Mouse (Mus musculus): ENCODE data around the gene Olfr328. TPM values are rescaled to one million over a fixed set of nuclear protein-coding genes. Genes with fewer than 3 reads are reported as not detected.
"Not testable (repeated sequence)": the region's sequence is repeated elsewhere in the genome, so short reads cannot be mapped to it uniquely, and the experiment has no call there.

The Olfr328 gene
- polyA plus RNA-seq, 1 experiment from 2014 or later = not detected

DNA sequence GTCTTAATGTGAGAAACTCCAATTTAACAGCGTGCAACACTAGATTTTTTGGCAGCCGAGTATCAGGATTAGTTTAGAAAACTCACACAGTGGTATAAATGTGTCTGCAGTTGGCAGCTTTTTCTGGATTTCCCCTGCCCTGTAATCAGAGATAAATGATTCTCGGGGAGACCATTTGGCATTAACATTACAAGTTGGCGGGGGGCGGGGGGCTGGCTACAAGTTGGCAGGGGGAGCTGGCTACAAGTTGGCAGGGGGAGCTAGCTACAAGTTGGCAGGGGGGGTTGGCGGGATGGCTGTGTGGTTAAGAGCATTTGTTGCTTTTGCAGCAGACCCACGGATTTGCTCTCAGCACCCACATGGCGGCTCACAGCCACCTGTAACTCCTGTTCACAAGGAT is 23.2 kb upstream of the Olfr328 start:
- Histone ChIP-seq H3K27ac (ENCODE audit: low read length) (no peak overlapping the region), H3K9me3 (replicated peaks; ENCODE audit: control insufficient read depth, low read length) (no peaks in the 10 kb centered on the region), H3K9ac (ENCODE audit: low read length) (no peak overlapping the region), H3K36me3 (ENCODE audit: control insufficient read depth, insufficient read depth) (no peaks in the 10 kb centered on the region), H3K4me2 (ENCODE audit: low read depth, low read length) (no peak overlapping the region), H3K4me3 (ENCODE audit: low read length) (no peak overlapping the region), H3K4me1 (ENCODE audit: control insufficient read depth, insufficient read depth, low read length) (no peaks in the 10 kb centered on the region), H3K27me3 (ENCODE audit: control insufficient read depth, insufficient read depth, low read length) (no peaks in the 10 kb centered on the region)
- ATAC-seq (replicated peaks; ENCODE audit: extremely low read depth, insufficient read depth, low FRiP score) = no peak
- WGBS = 62% methylated on average over 8 of the region's 8 CpGs

DNA sequence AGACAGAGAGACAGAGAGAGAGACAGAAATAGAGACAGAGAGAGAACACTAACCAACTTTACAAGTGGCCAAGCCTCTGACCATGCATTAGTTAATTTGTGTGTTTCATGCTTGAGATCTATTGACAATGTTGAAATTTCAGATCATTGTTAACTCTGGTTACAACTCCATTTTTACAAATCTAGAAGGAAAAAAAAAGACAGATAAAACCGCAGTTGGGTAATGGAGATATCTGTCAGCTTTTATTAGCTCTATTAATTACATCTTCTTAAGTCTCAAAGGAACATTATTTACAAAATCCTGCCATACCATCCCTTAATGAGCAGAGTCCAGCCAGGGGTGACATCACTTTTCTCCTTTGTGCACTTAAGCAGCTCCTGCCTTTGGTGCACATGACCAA is 22.0 kb upstream of the Olfr328 start, which contains the start of gene Olfr325:
Gene Olfr325 (plus strand): TSS at position 301 of the 400 bp plus-strand sequence.
- H3K9me3 ChIP-seq (replicated peaks; ENCODE audit: control insufficient read depth, low read length) = no peaks in the 10 kb centered on the region
- no peaks in the 10 kb centered on the region for H3K27me3 ChIP-seq (ENCODE audit: control insufficient read depth, insufficient read depth, low read length)
- ATAC-seq (replicated peaks; ENCODE audit: extremely low read depth, insufficient read depth, low FRiP score) = no peak
- H3K4me2 ChIP-seq (ENCODE audit: low read depth, low read length) = no peak within 1 kb of the TSS
- 68% methylated on average over 1 of the region's 1 CpGs for WGBS
- no peaks in the 10 kb centered on the region for H3K36me3 ChIP-seq (ENCODE audit: control insufficient read depth, insufficient read depth)
- H3K27ac ChIP-seq (ENCODE audit: low read length) = no peak within 1 kb of the TSS
- H3K4me3 ChIP-seq (ENCODE audit: low read length) = no peak within 1 kb of the TSS
- no peaks in the 10 kb centered on the region for H3K4me1 ChIP-seq (ENCODE audit: control insufficient read depth, insufficient read depth, low read length)
- no peak within 1 kb of the TSS for H3K9ac ChIP-seq (ENCODE audit: low read length)

DNA sequence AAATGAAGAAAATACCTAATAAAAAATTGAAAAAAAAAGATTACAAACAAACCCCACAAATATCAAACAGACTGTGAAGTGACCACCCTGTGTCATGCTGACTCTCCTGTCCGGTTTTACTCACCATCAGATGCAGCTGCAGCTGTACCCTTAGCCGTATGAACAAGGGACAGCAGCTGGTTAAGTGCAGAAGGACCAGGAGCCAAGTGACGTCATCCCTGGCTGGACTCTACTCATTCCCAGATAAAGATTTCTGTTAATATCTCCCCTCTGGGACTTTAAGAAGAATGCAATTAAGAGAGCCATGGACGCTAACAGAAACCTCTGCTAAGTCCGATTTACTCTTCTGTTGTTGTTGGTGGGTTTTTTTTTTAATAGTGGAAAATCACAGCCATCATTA is 15.0 kb upstream of the Olfr328 start, which contains the start of gene Olfr224:
Gene Olfr224 (minus strand): TSS at position 149 of the 400 bp plus-strand sequence.
- no peak for ATAC-seq (replicated peaks; ENCODE audit: extremely low read depth, insufficient read depth, low FRiP score)
- Histone ChIP-seq H3K9ac (ENCODE audit: low read length) (no peak within 1 kb of the TSS), H3K9me3 (replicated peaks; ENCODE audit: control insufficient read depth, low read length) (no peaks in the 10 kb centered on the region), H3K36me3 (ENCODE audit: control insufficient read depth, insufficient read depth) (no peaks in the 10 kb centered on the region), H3K27me3 (ENCODE audit: control insufficient read depth, insufficient read depth, low read length) (no peaks in the 10 kb centered on the region), H3K4me1 (ENCODE audit: control insufficient read depth, insufficient read depth, low read length) (no peaks in the 10 kb centered on the region), H3K4me2 (ENCODE audit: low read depth, low read length) (no peak within 1 kb of the TSS), H3K27ac (ENCODE audit: low read length) (no peak within 1 kb of the TSS), H3K4me3 (ENCODE audit: low read length) (no peak within 1 kb of the TSS)
- WGBS = 49% methylated on average over 5 of the region's 5 CpGs

DNA sequence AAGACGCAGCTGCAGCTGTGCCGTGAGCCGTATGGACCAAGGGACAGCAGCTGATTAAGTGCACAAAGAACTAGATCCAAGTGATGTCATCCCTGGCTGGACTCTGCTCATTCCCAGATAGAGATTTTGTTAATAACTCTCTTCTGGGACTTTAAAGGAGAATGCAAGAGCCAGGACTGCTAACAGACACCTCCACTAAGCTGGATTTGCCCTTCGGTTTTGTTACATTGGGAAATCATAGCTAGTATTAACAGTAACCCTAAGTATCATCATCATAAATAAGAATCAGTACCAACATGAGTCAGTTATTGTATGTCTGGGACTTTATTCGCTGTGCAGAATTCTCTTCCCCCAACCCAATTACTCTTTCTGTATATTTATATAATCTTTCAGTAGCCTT is 9.1 kb downstream of the Olfr328 start, which contains the start of gene Olfr329-ps:
Gene Olfr329-ps (minus strand): TSS at position 101 of the 400 bp plus-strand sequence.
- Histone ChIP-seq H3K36me3 (ENCODE audit: control insufficient read depth, insufficient read depth) (no peaks in the 10 kb centered on the region), H3K9me3 (replicated peaks; ENCODE audit: control insufficient read depth, low read length) (no peaks in the 10 kb centered on the region), H3K4me1 (ENCODE audit: control insufficient read depth, insufficient read depth, low read length) (no peaks in the 10 kb centered on the region), H3K4me2 (ENCODE audit: low read depth, low read length) (no peak within 1 kb of the TSS), H3K9ac (ENCODE audit: low read length) (no peak within 1 kb of the TSS), H3K4me3 (ENCODE audit: low read length) (no peak within 1 kb of the TSS), H3K27me3 (ENCODE audit: control insufficient read depth, insufficient read depth, low read length) (no peaks in the 10 kb centered on the region), H3K27ac (ENCODE audit: low read length) (no peak within 1 kb of the TSS)
- WGBS = 73% methylated on average over 5 of the region's 5 CpGs
- no peak for ATAC-seq (replicated peaks; ENCODE audit: extremely low read depth, insufficient read depth, low FRiP score)

DNA sequence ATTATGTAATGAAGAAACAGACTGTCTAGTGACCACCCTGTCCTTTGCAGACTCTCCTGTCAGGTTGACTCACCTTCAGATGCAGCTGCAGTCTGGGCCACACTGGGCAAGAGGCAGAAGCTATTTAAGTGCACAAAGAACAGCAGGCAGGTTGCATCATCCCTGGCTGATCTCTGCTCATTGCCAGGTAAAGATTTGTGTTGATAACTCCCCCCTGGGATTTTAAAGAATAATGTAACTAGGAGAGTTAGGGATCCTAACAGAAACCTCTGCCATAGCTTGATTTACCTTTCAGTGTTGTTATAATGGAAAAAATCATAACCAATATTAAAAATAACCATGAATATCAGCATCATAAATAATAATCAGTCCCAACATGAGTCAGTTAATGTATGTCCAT is 20.7 kb downstream of the Olfr328 start, which contains the start of gene Olfr330:
Gene Olfr330 (minus strand): TSS at position 101 of the 400 bp plus-strand sequence.
- not testable (repeated sequence) for H3K4me3 ChIP-seq (ENCODE audit: low read length); H3K9ac ChIP-seq (ENCODE audit: low read length); H3K9me3 ChIP-seq (replicated peaks; ENCODE audit: control insufficient read depth, low read length); H3K36me3 ChIP-seq (ENCODE audit: control insufficient read depth, insufficient read depth); H3K27ac ChIP-seq (ENCODE audit: low read length); H3K27me3 ChIP-seq (ENCODE audit: control insufficient read depth, insufficient read depth, low read length); H3K4me2 ChIP-seq (ENCODE audit: low read depth, low read length); H3K4me1 ChIP-seq (ENCODE audit: control insufficient read depth, insufficient read depth, low read length); ATAC-seq (replicated peaks; ENCODE audit: extremely low read depth, insufficient read depth, low FRiP score)

DNA sequence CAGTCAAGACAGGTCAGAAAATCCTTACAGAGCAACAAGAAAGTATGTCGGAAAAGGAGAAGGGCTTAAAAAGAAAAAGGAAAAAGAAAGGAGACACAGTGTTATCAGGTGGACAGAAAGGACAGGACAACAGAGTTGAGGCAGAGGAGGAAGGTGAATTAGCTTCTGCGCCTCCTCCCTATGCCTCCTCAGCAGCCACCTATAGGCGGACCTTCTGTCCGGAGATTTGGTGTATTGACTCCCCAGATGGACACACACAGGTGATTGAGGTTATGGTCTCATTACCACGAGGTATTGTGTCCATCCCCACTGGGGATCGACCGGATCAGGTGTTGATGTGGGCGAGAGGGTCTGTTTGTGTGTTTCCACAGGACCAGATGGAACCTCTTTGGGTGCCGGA is 35.7 kb downstream of the Olfr328 start:
- H3K4me1 ChIP-seq (ENCODE audit: control insufficient read depth, insufficient read depth, low read length); H3K4me3 ChIP-seq (ENCODE audit: low read length); H3K4me2 ChIP-seq (ENCODE audit: low read depth, low read length); H3K9ac ChIP-seq (ENCODE audit: low read length); H3K36me3 ChIP-seq (ENCODE audit: control insufficient read depth, insufficient read depth); ATAC-seq (replicated peaks; ENCODE audit: extremely low read depth, insufficient read depth, low FRiP score); H3K27me3 ChIP-seq (ENCODE audit: control insufficient read depth, insufficient read depth, low read length); H3K9me3 ChIP-seq (replicated peaks; ENCODE audit: control insufficient read depth, low read length); H3K27ac ChIP-seq (ENCODE audit: low read length): not testable (repeated sequence)
- WGBS = 89% methylated on average over 7 of the region's 9 CpGs

DNA sequence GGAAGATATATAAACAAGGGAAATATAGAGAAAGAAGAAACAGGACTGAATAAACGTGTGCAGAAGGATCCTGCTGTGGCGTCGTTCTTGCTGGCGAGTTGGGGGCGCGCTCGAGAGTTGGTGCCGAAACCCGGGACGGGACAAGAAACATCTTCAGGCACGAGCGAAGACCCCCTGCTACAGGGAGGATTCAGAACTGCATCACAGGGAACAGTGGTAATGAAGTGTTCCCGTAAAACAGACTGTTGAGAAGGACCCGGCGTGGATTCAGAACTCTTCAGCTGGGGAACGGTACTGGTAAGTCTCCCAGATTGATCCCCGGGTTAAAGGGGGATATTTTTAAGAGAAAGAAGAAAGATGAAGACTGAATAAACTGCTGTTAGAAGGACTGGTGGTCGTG is 36.5 kb downstream of the Olfr328 start:
- H3K4me3 ChIP-seq (ENCODE audit: low read length); H3K27ac ChIP-seq (ENCODE audit: low read length); H3K36me3 ChIP-seq (ENCODE audit: control insufficient read depth, insufficient read depth); H3K9me3 ChIP-seq (replicated peaks; ENCODE audit: control insufficient read depth, low read length); ATAC-seq (replicated peaks; ENCODE audit: extremely low read depth, insufficient read depth, low FRiP score); H3K4me2 ChIP-seq (ENCODE audit: low read depth, low read length); H3K4me1 ChIP-seq (ENCODE audit: control insufficient read depth, insufficient read depth, low read length); H3K27me3 ChIP-seq (ENCODE audit: control insufficient read depth, insufficient read depth, low read length); H3K9ac ChIP-seq (ENCODE audit: low read length): not testable (repeated sequence)
- WGBS = 87% methylated on average over 17 of the region's 18 CpGs

DNA sequence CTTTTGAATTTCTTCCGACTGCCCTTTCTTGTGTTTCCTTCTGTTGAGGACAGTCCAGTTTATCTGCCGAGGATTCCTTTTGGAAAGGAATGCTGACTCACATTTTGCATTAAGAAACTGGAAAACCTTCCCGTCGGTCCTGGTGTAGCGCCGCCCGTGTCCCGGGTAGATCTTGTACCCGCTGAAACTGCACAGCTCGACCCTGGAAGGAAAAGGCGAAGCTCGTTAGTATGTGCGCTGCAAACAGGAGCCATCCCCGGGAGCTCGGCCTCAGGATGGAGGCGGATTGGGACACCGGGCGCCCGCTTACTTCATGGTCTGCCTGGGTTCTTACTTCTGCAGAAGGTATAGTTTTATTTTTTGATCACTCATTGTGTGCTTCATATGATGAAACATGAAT is 46.4 kb downstream of the Olfr328 start:
- not testable (repeated sequence) for H3K4me1 ChIP-seq (ENCODE audit: control insufficient read depth, insufficient read depth, low read length); H3K4me2 ChIP-seq (ENCODE audit: low read depth, low read length); H3K27ac ChIP-seq (ENCODE audit: low read length); H3K4me3 ChIP-seq (ENCODE audit: low read length); H3K36me3 ChIP-seq (ENCODE audit: control insufficient read depth, insufficient read depth); H3K27me3 ChIP-seq (ENCODE audit: control insufficient read depth, insufficient read depth, low read length); H3K9ac ChIP-seq (ENCODE audit: low read length); H3K9me3 ChIP-seq (replicated peaks; ENCODE audit: control insufficient read depth, low read length); ATAC-seq (replicated peaks; ENCODE audit: extremely low read depth, insufficient read depth, low FRiP score)
- WGBS = 74% methylated on average over 19 of the region's 19 CpGs

DNA sequence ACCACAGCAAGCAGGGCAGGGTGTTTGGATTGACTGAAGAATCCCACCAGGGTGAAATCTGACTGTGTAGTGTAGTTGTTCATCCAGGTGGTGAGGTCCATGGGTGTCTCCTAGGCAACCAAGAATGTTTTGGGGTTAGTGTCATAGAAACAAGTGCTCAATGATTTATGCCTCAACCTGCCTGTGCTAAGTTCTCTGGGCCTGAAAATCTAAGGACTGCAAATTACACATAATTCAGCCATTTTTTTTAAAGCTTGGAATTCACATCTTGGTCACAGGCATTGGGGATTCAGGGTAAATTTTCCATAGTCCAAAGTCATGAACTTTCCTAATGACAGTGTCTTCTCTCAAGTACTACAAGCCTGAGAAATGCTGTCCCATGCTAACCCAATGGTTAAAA is 53.0 kb downstream of the Olfr328 start, which contains the start of gene Olfr331:
Gene Olfr331 (minus strand): TSS at position 101 of the 400 bp plus-strand sequence.
- ATAC-seq (replicated peaks; ENCODE audit: extremely low read depth, insufficient read depth, low FRiP score); H3K9ac ChIP-seq (ENCODE audit: low read length); H3K4me3 ChIP-seq (ENCODE audit: low read length); H3K9me3 ChIP-seq (replicated peaks; ENCODE audit: control insufficient read depth, low read length); H3K27me3 ChIP-seq (ENCODE audit: control insufficient read depth, insufficient read depth, low read length); H3K36me3 ChIP-seq (ENCODE audit: control insufficient read depth, insufficient read depth); H3K4me2 ChIP-seq (ENCODE audit: low read depth, low read length); H3K4me1 ChIP-seq (ENCODE audit: control insufficient read depth, insufficient read depth, low read length); H3K27ac ChIP-seq (ENCODE audit: low read length): not testable (repeated sequence)

All from heart, embryonic 16.5 days (tissue).